Mouse (Mus musculus) forebrain, embryonic 15.5 days (tissue): ENCODE data around the gene Rsrp1. TPM values are rescaled to one million over a fixed set of nuclear protein-coding genes. Genes with fewer than 3 reads are reported as not detected.
"Not testable (repeated sequence)": the region's sequence is repeated elsewhere in the genome, so short reads cannot be mapped to it uniquely, and the experiment has no call there.

Experiments used
- ATAC-seq: fragments of 200-750 bp; cut with Nextera tagmentation; replicated peaks from 2 replicates; pipeline ENCODE4 v1.8.0; 2017; ENCODE audit warnings: mild to moderate bottlenecking, moderate TSS enrichment, moderate library complexity
- H3K27ac ChIP-seq: fragments of 300-500 bp; sonication (generic); replicated peaks from 2 replicates; pipeline ENCODE4 v1.5.1; 2015; ENCODE audit warnings: mild to moderate bottlenecking, inconsistent platforms
- H3K27me3 ChIP-seq: fragments of 300-500 bp; sonication (generic); 2 replicates; pipeline ENCODE4 v1.6.1; 2015; ENCODE audit warnings: inconsistent platforms
- H3K36me3 ChIP-seq: fragments of 300-500 bp; sonication (generic); 2 replicates; pipeline ENCODE4 v1.6.1; 2015; ENCODE audit warnings: mild to moderate bottlenecking, inconsistent platforms
- H3K4me1 ChIP-seq: fragments of 300-500 bp; sonication (generic); 2 replicates; pipeline ENCODE4 v1.6.1; 2015; ENCODE audit warnings: inconsistent platforms
- H3K4me2 ChIP-seq: fragments of 300-500 bp; sonication (generic); replicated peaks from 2 replicates; pipeline ENCODE4 v1.6.1; 2015; ENCODE audit warnings: mild to moderate bottlenecking, inconsistent platforms
- H3K4me3 ChIP-seq: fragments of 300-500 bp; sonication (generic); 2 replicates; pipeline ENCODE4 v1.5.1; 2015; ENCODE audit warnings: mild to moderate bottlenecking, inconsistent platforms
- H3K9ac ChIP-seq: fragments of 300-500 bp; sonication (generic); replicated peaks from 2 replicates; pipeline ENCODE4 v1.6.1; 2015; ENCODE audit warnings: mild to moderate bottlenecking, inconsistent platforms
- H3K9me3 ChIP-seq: fragments of 300-500 bp; sonication (generic); 2 replicates; pipeline ENCODE4 v1.6.1; 2016; ENCODE audit warnings: inconsistent platforms
- WGBS: fragments of 180-500 bp; shearing (Covaris S2); methylation state at CpG from one replicate; pipeline ENCODE4 v1.1.7; 2015; ENCODE audit warnings: mixed read lengths; 5-methylcytosine and 5-hydroxymethylcytosine counted together
- polyA plus RNA-seq: library from polyadenylated mRNA; unstranded; fragments of >200 nt; fragmentation: Nextera tagmentation; extraction: Ambion mirVana; gene quantifications from 2 replicates; pipeline ENCODE4 v1.2.1, GENCODE M21; 2015

Gene Rsrp1
- polyA plus RNA-seq = 555 and 574 TPM in 2 replicates

GRCm38 (mm10) chr4:134923258-134924018 lies at the start of gene Rsrp1:
TSS of gene Rsrp1 (plus strand) at chr4:134923592.
- H3K4me1 ChIP-seq = peaks cover 30% of the 10 kb centered on the region
- peak within 1 kb of the TSS; percentile 77 for H3K4me2 ChIP-seq
- H3K4me3 ChIP-seq = peak within 1 kb of the TSS; percentile 95
- peaks cover 31% of the 10 kb centered on the region for H3K36me3 ChIP-seq
- H3K9me3 ChIP-seq = no peaks in the 10 kb centered on the region
- peak; percentile 97 for ATAC-seq
- H3K9ac ChIP-seq = peak within 1 kb of the TSS; percentile 94
- H3K27me3 ChIP-seq = no peaks in the 10 kb centered on the region
- H3K27ac ChIP-seq = peak within 1 kb of the TSS; percentile 94
- WGBS = under 1% methylated on average over 64 of the region's 64 CpGs

DNA sequence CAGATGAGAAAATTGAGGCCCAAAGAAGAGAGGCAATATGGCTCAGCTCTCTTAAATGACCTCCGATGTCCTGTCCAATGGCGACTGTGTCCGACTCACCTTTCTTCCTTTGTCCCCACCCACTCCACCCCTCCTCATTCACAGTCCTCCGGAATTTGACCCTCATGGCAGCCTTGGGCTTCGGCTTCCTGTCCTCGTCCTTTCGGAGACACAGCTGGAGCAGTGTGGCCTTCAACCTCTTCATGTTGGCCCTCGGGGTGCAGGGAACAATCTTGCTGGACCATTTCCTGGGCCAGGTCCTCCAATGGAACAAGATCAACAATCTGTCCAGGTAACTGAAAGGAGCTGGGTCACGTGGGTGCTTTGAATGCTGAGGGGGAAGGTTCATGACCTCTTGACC lies 47.2 kb upstream of the Rsrp1 start:
- ATAC-seq = no peak
- Histone ChIP-seq H3K9me3 (no peaks in the 10 kb centered on the region), H3K36me3 (no peaks in the 10 kb centered on the region), H3K9ac (no peak overlapping the region), H3K27ac (no peak overlapping the region), H3K4me1 (peaks cover 7% of the 10 kb centered on the region; the same call in 1 of the 2 replicates), H3K4me3 (no peak overlapping the region), H3K4me2 (no peak overlapping the region), H3K27me3 (peaks cover 6% of the 10 kb centered on the region; the same call in 1 of the 2 replicates)
- 89% methylated on average over 9 of the region's 9 CpGs for WGBS

DNA sequence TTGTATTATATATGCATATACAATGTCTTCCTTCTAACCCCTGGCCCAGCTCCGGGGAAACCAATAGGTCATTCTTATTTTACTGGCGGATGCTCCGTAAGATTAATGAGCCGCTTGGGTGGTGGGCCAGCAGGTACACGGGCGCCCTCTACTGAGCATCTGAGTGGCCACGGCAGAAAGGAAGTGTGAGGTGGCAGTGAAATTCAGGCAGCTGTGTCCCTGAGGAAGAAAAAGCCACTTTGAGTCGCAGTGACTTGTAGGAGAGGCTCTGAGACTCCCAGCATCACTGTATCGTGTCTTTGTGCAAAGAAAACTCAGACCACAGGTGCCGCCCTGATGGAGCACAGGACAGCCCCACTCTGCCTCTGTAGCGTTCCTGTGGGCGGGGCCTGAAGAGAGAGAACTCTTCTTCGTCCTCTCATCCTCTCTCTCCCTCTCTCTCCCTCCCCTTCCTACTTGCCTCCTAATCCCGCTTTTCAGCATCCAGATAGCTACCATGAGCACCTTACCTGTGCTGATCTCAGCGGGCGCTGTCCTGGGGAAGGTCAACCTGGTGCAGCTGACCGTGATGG lies 43.9 kb upstream of the Rsrp1 start:
- H3K9me3 ChIP-seq = no peaks in the 10 kb centered on the region
- H3K9ac ChIP-seq = peak overlapping the region; percentile 36
- 2% methylated on average over 17 of the region's 17 CpGs for WGBS

DNA sequence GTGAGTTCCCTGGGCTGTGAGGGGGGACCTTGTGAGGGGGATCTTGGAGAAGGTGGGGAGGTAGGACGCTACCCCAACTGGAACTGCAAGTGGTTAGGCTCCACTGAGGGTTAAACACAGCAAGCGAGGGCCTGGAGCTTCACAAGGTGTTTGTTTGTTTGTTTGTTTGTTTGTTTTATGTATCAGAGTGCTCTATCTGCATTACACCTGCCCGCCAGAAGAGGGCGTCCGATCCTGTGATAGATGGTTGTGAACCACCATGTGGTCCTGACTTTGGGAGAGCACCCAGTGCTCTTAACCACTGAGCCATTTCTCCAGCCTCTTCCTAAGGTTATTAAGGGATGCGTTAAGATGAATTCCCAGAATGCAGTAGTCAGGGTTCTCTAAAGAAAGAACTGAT lies 43.4 kb upstream of the Rsrp1 start:
- ATAC-seq = no peak
- peaks cover 7% of the 10 kb centered on the region; the same call in 1 of the 2 replicates for H3K4me1 ChIP-seq
- H3K9ac ChIP-seq = 0 out of 2 replicates have a peak overlapping the region, but pooled peaks have one; percentile 36
- no peaks in the 10 kb centered on the region for H3K36me3 ChIP-seq
- H3K4me2 ChIP-seq = peak overlapping the region; percentile 60
- H3K27me3 ChIP-seq = no peaks in the 10 kb centered on the region
- no peaks in the 10 kb centered on the region for H3K9me3 ChIP-seq
- no peak overlapping the region for H3K4me3 ChIP-seq
- H3K27ac ChIP-seq = no peak overlapping the region
- 37% methylated on average over 6 of the region's 6 CpGs for WGBS

More for the DNA sequence above, 43.9 kb upstream of the Rsrp1 start:
- Histone ChIP-seq H3K27me3 (no peaks in the 10 kb centered on the region), H3K36me3 (no peaks in the 10 kb centered on the region), H3K4me2 (peak overlapping the region; percentile 60), H3K27ac (no peak overlapping the region), H3K4me3 (peak overlapping the region; percentile 29), H3K4me1 (peaks cover 7% of the 10 kb centered on the region; the same call in 1 of the 2 replicates)
- no peak for ATAC-seq

- peaks cover 7% of the 10 kb centered on the region; the same call in 1 of the 2 replicates for H3K4me1 ChIP-seq
- H3K27me3 ChIP-seq = no peaks in the 10 kb centered on the region
- ATAC-seq = no peak
- no peak overlapping the region for H3K4me2 ChIP-seq
- H3K36me3 ChIP-seq = no peaks in the 10 kb centered on the region
- H3K27ac ChIP-seq = no peak overlapping the region
- 32% methylated on average over 7 of the region's 7 CpGs for WGBS
- H3K9ac ChIP-seq = no peak overlapping the region
- H3K4me3 ChIP-seq = no peak overlapping the region
- H3K9me3 ChIP-seq = no peaks in the 10 kb centered on the region
Measured at GRCm38 (mm10) chr4:134883266-134883665, 40.1 kb upstream of the Rsrp1 start.

- Histone ChIP-seq H3K9me3 (no peaks in the 10 kb centered on the region), H3K36me3 (no peaks in the 10 kb centered on the region), H3K27me3 (no peaks in the 10 kb centered on the region), H3K27ac (no peak overlapping the region), H3K4me1 (peaks cover 7% of the 10 kb centered on the region; the same call in 1 of the 2 replicates), H3K4me3 (no peak overlapping the region), H3K9ac (no peak overlapping the region), H3K4me2 (no peak overlapping the region)
- ATAC-seq = no peak
- 84% methylated on average over 10 of the region's 10 CpGs for WGBS
Measured at GRCm38 (mm10) chr4:134883808-134884207, 39.6 kb upstream of the Rsrp1 start.

DNA sequence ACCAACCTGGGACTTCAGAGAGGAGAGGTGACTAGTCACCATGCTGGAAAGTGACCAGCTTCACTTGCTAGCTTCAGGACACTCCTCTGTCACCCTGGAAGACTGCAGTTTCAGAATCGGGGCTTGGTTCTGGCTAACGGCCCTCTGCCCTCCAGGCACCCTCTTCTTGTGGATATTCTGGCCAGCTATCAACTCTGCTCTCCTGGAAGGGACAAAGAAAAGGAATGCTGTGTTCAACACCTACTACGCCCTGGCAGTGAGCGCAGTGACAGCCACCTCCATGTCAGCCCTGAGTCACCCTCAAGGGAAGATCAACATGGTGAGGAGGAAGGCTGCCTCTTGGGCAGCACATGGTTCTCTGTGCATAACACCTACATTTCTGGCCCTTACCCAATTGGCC lies 39.0 kb upstream of the Rsrp1 start:
- no peak overlapping the region for H3K4me2 ChIP-seq
- ATAC-seq = no peak
- H3K9me3 ChIP-seq = no peaks in the 10 kb centered on the region
- no peak overlapping the region for H3K27ac ChIP-seq
- H3K4me3 ChIP-seq = no peak overlapping the region
- H3K4me1 ChIP-seq = peaks cover 5% of the 10 kb centered on the region; the same call in 1 of the 2 replicates
- H3K27me3 ChIP-seq = no peaks in the 10 kb centered on the region
- H3K9ac ChIP-seq = no peak overlapping the region
- WGBS = 93% methylated on average over 4 of the region's 4 CpGs
- no peaks in the 10 kb centered on the region for H3K36me3 ChIP-seq

- Histone ChIP-seq H3K4me3 (no peak overlapping the region), H3K9me3 (no peaks in the 10 kb centered on the region), H3K4me1 (no peaks in the 10 kb centered on the region), H3K36me3 (peaks cover 22% of the 10 kb centered on the region), H3K9ac (no peak overlapping the region), H3K27me3 (no peaks in the 10 kb centered on the region), H3K27ac (no peak overlapping the region), H3K4me2 (no peak overlapping the region)
- 73% methylated on average over 6 of the region's 6 CpGs for WGBS
- no peak for ATAC-seq
Measured at GRCm38 (mm10) chr4:134892096-134892495, 31.3 kb upstream of the Rsrp1 start.

GRCm38 (mm10) chr4:134897256-134897655 lies 26.1 kb upstream of the Rsrp1 start:
- H3K27me3 ChIP-seq = no peaks in the 10 kb centered on the region
- H3K9me3 ChIP-seq = no peaks in the 10 kb centered on the region
- WGBS = 93% methylated on average over 6 of the region's 6 CpGs
- no peak overlapping the region for H3K4me2 ChIP-seq
- peaks cover 70% of the 10 kb centered on the region for H3K36me3 ChIP-seq
- no peak overlapping the region for H3K27ac ChIP-seq
- H3K4me1 ChIP-seq = no peaks in the 10 kb centered on the region
- ATAC-seq = no peak
- no peak overlapping the region for H3K9ac ChIP-seq
- H3K4me3 ChIP-seq = no peak overlapping the region

- Histone ChIP-seq H3K36me3 (peaks cover 94% of the 10 kb centered on the region), H3K27ac (no peak overlapping the region), H3K4me3 (no peak overlapping the region), H3K27me3 (no peaks in the 10 kb centered on the region), H3K9me3 (no peaks in the 10 kb centered on the region), H3K4me1 (no peaks in the 10 kb centered on the region), H3K4me2 (no peak overlapping the region), H3K9ac (no peak overlapping the region)
- 94% methylated on average over 8 of the region's 8 CpGs for WGBS
- ATAC-seq = no peak
Measured at GRCm38 (mm10) chr4:134901126-134901525, 22.3 kb upstream of the Rsrp1 start.

GRCm38 (mm10) chr4:134903046-134903445 lies 20.3 kb upstream of the Rsrp1 start:
- Histone ChIP-seq H3K9ac (no peak overlapping the region), H3K36me3 (peaks cover 95% of the 10 kb centered on the region), H3K27me3 (no peaks in the 10 kb centered on the region), H3K4me1 (no peaks in the 10 kb centered on the region), H3K27ac (no peak overlapping the region), H3K4me3 (no peak overlapping the region), H3K4me2 (no peak overlapping the region), H3K9me3 (no peaks in the 10 kb centered on the region)
- no peak for ATAC-seq
- WGBS = 82% methylated on average over 7 of the region's 7 CpGs

GRCm38 (mm10) chr4:134911406-134911805 lies 12.0 kb upstream of the Rsrp1 start:
- 98% methylated on average over 8 of the region's 8 CpGs for WGBS
- H3K9ac ChIP-seq, H3K4me2 ChIP-seq, H3K27ac ChIP-seq, ATAC-seq, H3K9me3 ChIP-seq, H3K27me3 ChIP-seq, H3K4me3 ChIP-seq: not testable (repeated sequence)
- Histone ChIP-seq H3K36me3 (peaks cover 48% of the 10 kb centered on the region), H3K4me1 (peaks cover 24% of the 10 kb centered on the region)
